Comparison of ENCODE assay signal across 8 mouse cellular contexts in the genomic region with DNA sequence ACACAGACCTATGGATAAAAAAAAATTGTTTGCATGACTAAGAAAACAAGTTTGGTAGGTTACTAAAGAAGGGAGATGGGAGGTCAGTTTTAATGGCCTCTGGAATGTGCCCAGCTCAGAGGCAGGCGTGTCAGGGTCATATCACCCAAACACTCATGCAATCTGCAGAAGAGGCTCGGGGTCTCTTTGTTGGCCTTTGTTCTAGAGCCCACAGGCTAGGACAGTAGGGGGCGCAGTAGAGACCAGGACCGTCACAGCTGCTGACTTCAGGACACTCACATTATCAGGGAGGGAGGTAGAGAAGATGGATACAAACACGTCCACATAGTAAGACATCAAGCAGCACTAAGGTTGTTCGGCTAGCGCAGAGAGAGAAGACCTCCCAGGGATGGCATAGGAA. TPM values are rescaled to one million over a fixed set of nuclear protein-coding genes. Genes with fewer than 3 reads are reported as not detected.
DNase-seq lines count a peak whose midpoint lies in the region; ATAC-seq lines count a peak whose summit lies in the region.

No protein-coding gene starts in this region.

- no peak for DNase-seq in heart, adult 18-20 months
- DNase-seq in adrenal gland, postnatal 25 days, result peak; percentile 30
- peak; percentile 39 for DNase-seq in heart, postnatal 4 days
- DNase-seq in thymus, postnatal 4 days, result peak; percentile 71
- DNase-seq in left cerebral cortex, adult 11 months (ENCODE audit: low spot score), result no peak

- no peak overlapping the region for H3K9ac ChIP-seq in heart, embryonic 13.5 days
- H3K9ac ChIP-seq in lung, embryonic 15.5 days, result no peak overlapping the region

- no peaks in the 10 kb centered on the region for H3K4me1 ChIP-seq in heart, embryonic 13.5 days
- no peaks in the 10 kb centered on the region for H3K4me1 ChIP-seq in lung, embryonic 15.5 days

- H3K4me3 ChIP-seq in heart, embryonic 13.5 days, result 0 out of 2 replicates have a peak overlapping the region, but pooled peaks have one; percentile 4
- no peak overlapping the region for H3K4me3 ChIP-seq in lung, embryonic 15.5 days

- ATAC-seq in heart, embryonic 13.5 days (ENCODE audit: extremely low read depth, insufficient number of reproducible peaks, low FRiP score, low TSS enrichment), result no peak
- ATAC-seq in lung, embryonic 15.5 days (ENCODE audit: borderline replicate concordance, extremely low read depth, low FRiP score, low TSS enrichment), result 0 out of 2 replicates have a peak, but pooled peaks have one; percentile 29
- no peak for ATAC-seq in frontal cortex, adult (ENCODE audit: low TSS enrichment)

- peaks cover 7% of the 10 kb centered on the region; the same call in 1 of the 2 replicates for H3K9me3 ChIP-seq in heart, embryonic 13.5 days
- no peaks in the 10 kb centered on the region for H3K9me3 ChIP-seq in lung, embryonic 15.5 days

- no peak overlapping the region for H3K27ac ChIP-seq in heart, embryonic 13.5 days (replicated peaks)
- H3K27ac ChIP-seq in lung, embryonic 15.5 days, result no peak overlapping the region

- 17% methylated on average over 7 of the region's 7 CpGs for WGBS in heart, embryonic 13.5 days
- 22% methylated on average over 7 of the region's 7 CpGs for WGBS in lung, embryonic 15.5 days

- H3K27me3 ChIP-seq in heart, embryonic 13.5 days (replicated peaks), result peaks cover 99% of the 10 kb centered on the region
- peaks cover 17% of the 10 kb centered on the region for H3K27me3 ChIP-seq in lung, embryonic 15.5 days

- H3K4me2 ChIP-seq in heart, embryonic 13.5 days, result peak overlapping the region; percentile 50
- H3K4me2 ChIP-seq in lung, embryonic 15.5 days, result peak overlapping the region; percentile 39

- no peaks in the 10 kb centered on the region for H3K36me3 ChIP-seq in heart, embryonic 13.5 days
- no peaks in the 10 kb centered on the region for H3K36me3 ChIP-seq in lung, embryonic 15.5 days

RNA-seq across cellular contexts. Expression of gene Kcng1, which starts 13.5 kb away (rescaled TPM):
- 0.90 and 0.97 TPM in 2 replicates for polyA plus RNA-seq in heart, embryonic 13.5 days (2015; fragmentation: Nextera tagmentation; extraction: Ambion mirVana)
- total RNA-seq in heart, adult 18-20 months (2021), result not detected
- total RNA-seq in adrenal gland, postnatal 25 days (2021), result 0.06 TPM in 1 of 2 replicates, not detected in the other
- total RNA-seq in heart, postnatal 4 days (2021), result under 1 TPM in 1 of 2 experiments, not detected in 1; 0.07 TPM
- 0.26 and 0.35 TPM in 2 replicates for polyA plus RNA-seq in lung, embryonic 15.5 days (2015; fragmentation: Nextera tagmentation; extraction: Ambion mirVana)

RNA-seq across cellular contexts. Expression of gene Mocs3, which starts 37.6 kb away (rescaled TPM):
- polyA plus RNA-seq in heart, embryonic 13.5 days (2015; fragmentation: Nextera tagmentation; extraction: Ambion mirVana), result 4.2 and 4.4 TPM in 2 replicates
- 1 to 10 TPM; 8.4 to 9.4 TPM for total RNA-seq in heart, adult 18-20 months (2021)
- total RNA-seq in adrenal gland, postnatal 25 days (2021), result 13.8 and 16.0 TPM in 2 replicates
- 1 to 10 TPM; 6.7 to 8.1 TPM for total RNA-seq in heart, postnatal 4 days (2021)
- 6.8 and 7.8 TPM in 2 replicates for polyA plus RNA-seq in lung, embryonic 15.5 days (2015; fragmentation: Nextera tagmentation; extraction: Ambion mirVana)

RNA-seq across cellular contexts. Expression of gene Dpm1, which starts 37.6 kb away (rescaled TPM):
- 81.8 and 95.3 TPM in 2 replicates for polyA plus RNA-seq in heart, embryonic 13.5 days (2015; fragmentation: Nextera tagmentation; extraction: Ambion mirVana)
- 10 to 100 TPM; 79.1 to 87.3 TPM for total RNA-seq in heart, adult 18-20 months (2021)
- total RNA-seq in adrenal gland, postnatal 25 days (2021), result 95.1 and 156 TPM in 2 replicates
- 10 to 100 TPM; 50.8 to 60.8 TPM for total RNA-seq in heart, postnatal 4 days (2021)
- 91.7 and 91.9 TPM in 2 replicates for polyA plus RNA-seq in lung, embryonic 15.5 days (2015; fragmentation: Nextera tagmentation; extraction: Ambion mirVana)

RNA-seq across cellular contexts. Expression of gene Gm20716, which starts 37.9 kb away (rescaled TPM):
- polyA plus RNA-seq in heart, embryonic 13.5 days (2015; fragmentation: Nextera tagmentation; extraction: Ambion mirVana), result 11.7 and 12.3 TPM in 2 replicates
- total RNA-seq in heart, adult 18-20 months (2021), result 10 to 100 TPM; 14.2 to 21.2 TPM
- 27.1 and 34.8 TPM in 2 replicates for total RNA-seq in adrenal gland, postnatal 25 days (2021)
- total RNA-seq in heart, postnatal 4 days (2021), result 10 to 100 TPM; 23.0 to 32.3 TPM
- polyA plus RNA-seq in lung, embryonic 15.5 days (2015; fragmentation: Nextera tagmentation; extraction: Ambion mirVana), result 16.7 and 19.5 TPM in 2 replicates

Comparison
In these comparisons a context has a peak if more than half of its experiments do, and no peak if none do; other contexts are left out.
1. DNase-seq: peak in adrenal gland, postnatal 25 days (single experiment), heart, postnatal 4 days (single experiment) and thymus, postnatal 4 days (single experiment); none in heart, adult 18-20 months (0 of 2) and left cerebral cortex, adult 11 months (single experiment).